Mouse (Mus musculus): ENCODE results near the gene Igtp. TPM values are rescaled to one million over a fixed set of nuclear protein-coding genes. Genes with fewer than 3 reads are reported as not detected.
"Not testable (repeated sequence)": the region's sequence is repeated elsewhere in the genome, so short reads cannot be mapped to it uniquely, and the experiment has no call there.

Gene Igtp
- polyA plus RNA-seq, 1 experiment from 2014 or later: 4.9 TPM

DNA sequence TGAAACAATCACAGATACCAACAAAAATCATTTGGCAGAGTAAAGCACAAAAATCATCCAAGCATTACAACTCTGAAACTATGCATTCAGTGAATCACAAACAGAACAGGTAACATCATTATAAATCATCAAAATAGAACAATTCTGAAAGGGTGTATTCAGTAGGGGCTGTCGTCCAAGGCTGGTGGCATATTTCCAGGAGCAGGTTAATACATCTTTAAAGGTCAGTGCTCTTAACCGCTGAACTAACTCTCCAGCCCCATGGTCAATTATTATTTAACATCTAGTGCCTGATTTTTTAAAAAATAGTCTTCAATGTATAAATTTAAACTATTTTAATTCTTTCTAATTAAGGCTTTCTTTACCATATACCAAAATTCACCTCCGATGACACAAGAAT, 35.2 kb downstream of the Igtp start:
- not testable (repeated sequence) for H3K9ac ChIP-seq; H3K27me3 ChIP-seq (replicated peaks); H3K27ac ChIP-seq; ATAC-seq (ENCODE audit: insufficient read depth, low FRiP score, low read depth); H3K4me3 ChIP-seq (replicated peaks); H3K9me3 ChIP-seq; H3K4me1 ChIP-seq; H3K36me3 ChIP-seq; H3K4me2 ChIP-seq
- WGBS: 72% methylated on average over 3 of the region's 3 CpGs

DNA sequence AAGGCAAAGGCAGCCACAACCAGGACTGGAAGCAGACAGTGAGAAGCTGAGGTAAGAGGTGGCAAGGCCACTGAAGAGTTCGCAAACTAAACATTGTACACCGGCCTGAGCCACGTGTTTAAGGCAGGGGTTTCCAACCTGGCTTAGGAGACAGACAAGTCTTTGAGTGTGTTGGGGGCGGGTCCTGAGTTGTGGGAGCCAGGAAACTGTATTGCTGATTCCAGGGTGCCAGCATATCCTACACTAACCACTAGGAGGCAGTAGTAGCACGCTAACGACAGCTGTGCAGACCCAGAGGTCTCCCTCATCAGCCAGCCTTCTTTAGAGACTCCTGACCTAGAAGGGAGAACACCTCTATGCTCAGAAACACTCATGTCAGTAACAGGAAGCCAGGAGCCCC, 35.8 kb downstream of the Igtp start:
- Histone ChIP-seq H3K36me3 (no peaks in the 10 kb centered on the region), H3K4me1 (peaks cover 7% of the 10 kb centered on the region; the same call in 1 of the 2 replicates), H3K27ac (no peak overlapping the region), H3K4me3 (replicated peaks) (no peak overlapping the region), H3K9me3 (no peaks in the 10 kb centered on the region), H3K4me2 (no peak overlapping the region), H3K27me3 (replicated peaks) (no peaks in the 10 kb centered on the region), H3K9ac (no peak overlapping the region)
- ATAC-seq (ENCODE audit: insufficient read depth, low FRiP score, low read depth): no peak
- 19% methylated on average over 6 of the region's 6 CpGs for WGBS

DNA sequence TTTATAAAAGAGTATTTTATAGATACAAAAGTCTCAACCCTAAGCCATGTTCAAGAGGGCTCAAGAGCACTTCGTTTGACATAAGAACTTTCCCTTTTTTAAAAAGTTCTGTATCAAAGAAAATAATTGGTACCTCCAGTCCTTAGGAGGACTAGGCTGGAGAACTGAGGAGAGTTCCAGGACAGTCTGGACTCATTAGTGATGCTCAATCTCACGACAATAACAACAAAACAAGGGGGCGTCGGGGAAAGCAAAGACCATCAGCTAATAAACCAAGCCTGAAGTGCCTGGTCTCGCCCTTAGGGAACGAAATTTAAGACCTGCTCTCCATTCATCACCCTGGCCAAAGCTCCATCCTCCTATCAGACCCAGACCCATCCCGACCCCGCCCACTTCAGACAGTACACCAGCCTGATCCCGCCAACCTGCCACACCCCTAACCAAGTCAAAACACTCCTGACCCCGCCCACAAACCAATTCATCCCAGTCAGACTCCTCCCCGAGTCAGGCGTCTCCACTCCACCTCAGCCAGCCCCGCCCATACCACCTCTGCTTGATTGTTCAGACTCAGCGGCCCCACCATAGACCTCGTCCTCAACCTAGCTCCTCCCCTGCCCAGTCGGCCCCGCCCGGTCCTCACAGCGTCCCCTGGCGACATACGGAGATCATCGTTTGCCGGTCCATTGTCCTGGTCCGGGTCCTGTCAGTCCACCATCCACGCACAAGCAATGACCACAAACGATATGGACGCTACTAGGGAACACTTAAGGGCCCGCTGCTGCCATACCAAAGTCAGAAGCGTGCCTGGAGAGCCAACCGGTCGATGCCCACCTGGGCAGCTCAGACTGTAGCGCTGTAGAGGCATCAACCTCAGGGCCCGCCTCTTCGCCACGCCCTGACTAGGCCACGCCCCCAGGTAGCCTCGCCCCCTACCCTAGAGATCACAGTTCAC, 39.8 kb downstream of the Igtp start:
- Histone ChIP-seq H3K9me3 (no peaks in the 10 kb centered on the region), H3K27me3 (replicated peaks) (no peaks in the 10 kb centered on the region), H3K9ac (no peak overlapping the region), H3K4me1 (peaks cover 7% of the 10 kb centered on the region; the same call in 1 of the 2 replicates), H3K27ac (no peak overlapping the region), H3K4me2 (peak overlapping the region; percentile 88), H3K4me3 (replicated peaks) (peak overlapping the region; percentile 44), H3K36me3 (no peaks in the 10 kb centered on the region)
- ATAC-seq (ENCODE audit: insufficient read depth, low FRiP score, low read depth): peak; percentile 87
- WGBS: 3% methylated on average over 37 of the region's 37 CpGs

DNA sequence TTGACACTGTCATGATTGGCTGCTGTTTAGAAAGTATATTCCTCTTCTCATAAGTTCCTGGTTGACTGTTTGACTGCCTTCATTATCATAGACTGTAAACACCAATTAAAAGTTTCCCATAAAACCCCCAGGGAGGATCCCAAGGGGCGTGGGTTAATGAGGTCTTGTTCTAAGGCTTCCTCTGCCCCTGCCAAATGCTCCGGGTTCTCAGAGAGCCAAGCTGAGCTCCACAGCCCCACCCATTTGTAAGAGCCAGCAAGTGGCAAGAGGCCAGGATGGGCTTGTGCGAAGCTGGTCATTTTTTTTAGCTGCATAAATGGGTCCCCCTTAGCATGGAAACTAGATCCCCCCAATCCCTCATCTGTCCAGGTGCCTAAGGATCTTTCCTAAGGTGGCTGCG, 47.9 kb downstream of the Igtp start:
- no peak for ATAC-seq (ENCODE audit: insufficient read depth, low FRiP score, low read depth)
- Histone ChIP-seq H3K4me2 (no peak overlapping the region), H3K36me3 (no peaks in the 10 kb centered on the region), H3K27me3 (replicated peaks) (no peaks in the 10 kb centered on the region), H3K9ac (no peak overlapping the region), H3K27ac (no peak overlapping the region), H3K4me1 (no peaks in the 10 kb centered on the region), H3K4me3 (replicated peaks) (no peak overlapping the region), H3K9me3 (no peaks in the 10 kb centered on the region)
- WGBS: 46% methylated on average over 4 of the region's 4 CpGs

DNA sequence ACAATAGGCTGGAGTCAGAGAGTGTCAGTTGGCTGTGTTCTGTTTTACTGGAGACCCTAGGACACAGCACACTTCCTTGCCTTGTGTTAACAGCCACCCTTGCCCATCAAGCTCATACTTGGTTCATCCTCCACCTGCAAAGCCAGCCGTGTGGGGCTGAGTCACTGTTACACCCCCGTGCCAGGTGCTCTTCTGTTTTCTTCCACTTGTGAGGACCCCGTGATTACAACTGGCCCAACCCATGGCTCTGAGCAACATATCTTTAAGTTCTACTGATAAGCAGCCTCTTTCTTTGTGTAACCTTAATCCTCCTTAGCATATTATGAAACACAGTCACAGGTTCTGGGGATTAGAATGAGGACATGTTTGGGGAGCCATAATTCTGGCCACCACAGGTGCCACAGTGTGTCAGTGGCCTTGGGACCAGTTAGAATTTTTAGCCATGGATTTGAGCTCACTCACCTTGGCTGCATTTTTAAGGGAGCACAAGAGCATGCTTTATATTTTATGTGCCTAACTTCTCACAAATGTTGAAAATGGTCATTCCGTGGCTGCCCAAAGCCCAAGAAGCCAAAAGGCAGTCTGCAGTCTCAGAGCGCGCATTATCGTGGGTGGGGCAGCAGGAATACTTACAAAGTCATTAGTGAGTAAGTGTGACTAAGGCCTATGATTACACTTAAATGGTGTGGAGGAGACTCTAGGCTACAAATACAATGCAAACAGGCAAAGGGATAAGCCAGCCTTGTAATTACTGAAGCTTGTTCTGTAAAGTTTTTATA, 50.0 kb downstream of the Igtp start:
- H3K4me3 ChIP-seq (replicated peaks): no peak overlapping the region
- H3K36me3 ChIP-seq: no peaks in the 10 kb centered on the region
- no peaks in the 10 kb centered on the region for H3K27me3 ChIP-seq (replicated peaks)
- H3K9me3 ChIP-seq: no peaks in the 10 kb centered on the region
- H3K9ac ChIP-seq: no peak overlapping the region
- no peaks in the 10 kb centered on the region for H3K4me1 ChIP-seq
- H3K4me2 ChIP-seq: no peak overlapping the region
- 59% methylated on average over 7 of the region's 7 CpGs for WGBS
- no peak overlapping the region for H3K27ac ChIP-seq
- ATAC-seq (ENCODE audit: insufficient read depth, low FRiP score, low read depth): no peak

DNA sequence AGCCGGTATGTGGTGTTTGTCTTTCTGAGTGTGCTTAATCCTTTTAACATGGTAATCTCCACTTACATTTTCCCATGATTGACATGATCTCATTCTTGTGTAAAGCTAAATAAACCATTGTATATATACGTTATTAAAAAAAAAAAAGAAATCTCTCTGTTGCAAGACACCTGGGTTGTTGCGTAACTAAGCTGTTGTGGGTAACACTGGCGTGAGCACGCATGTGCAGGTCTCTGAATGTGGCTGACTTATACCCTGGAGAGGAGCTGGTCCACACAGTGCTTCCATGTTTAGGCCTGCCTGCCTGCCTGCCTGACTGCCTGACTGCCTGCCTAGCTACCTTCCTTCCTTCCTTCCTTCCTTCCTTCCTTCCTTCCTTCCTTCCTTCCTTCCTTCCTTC, 51.2 kb downstream of the Igtp start:
- H3K4me3 ChIP-seq (replicated peaks): no peak overlapping the region
- H3K9me3 ChIP-seq: no peaks in the 10 kb centered on the region
- no peaks in the 10 kb centered on the region for H3K36me3 ChIP-seq
- H3K4me1 ChIP-seq: no peaks in the 10 kb centered on the region
- no peak overlapping the region for H3K9ac ChIP-seq
- no peak overlapping the region for H3K27ac ChIP-seq
- H3K27me3 ChIP-seq (replicated peaks): no peaks in the 10 kb centered on the region
- H3K4me2 ChIP-seq: no peak overlapping the region
- WGBS: 59% methylated on average over 5 of the region's 5 CpGs
- ATAC-seq (ENCODE audit: insufficient read depth, low FRiP score, low read depth): peak; percentile 31; the same call in 1 of the 2 replicates

DNA sequence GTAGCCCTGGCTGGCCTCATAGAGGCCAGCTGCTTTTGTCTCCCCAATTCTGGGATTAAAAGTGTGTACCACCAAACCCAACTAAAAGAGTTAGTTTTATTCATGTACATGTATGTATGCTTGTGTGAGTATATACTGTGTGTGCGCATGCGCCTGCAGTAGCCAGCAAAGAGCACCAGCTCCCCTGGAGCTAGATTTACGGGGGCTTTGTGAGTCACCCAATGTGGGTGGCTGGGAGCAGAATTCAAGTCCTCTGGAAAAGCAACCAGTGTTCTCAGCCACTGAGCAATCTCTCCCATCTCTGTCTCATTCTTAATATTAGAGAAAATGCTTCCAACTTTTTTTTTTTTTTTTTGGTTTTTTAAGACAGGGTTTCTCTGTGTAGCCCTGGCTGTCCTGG, 55.1 kb downstream of the Igtp start:
- Histone ChIP-seq H3K36me3 (no peaks in the 10 kb centered on the region), H3K27ac (no peak overlapping the region), H3K27me3 (replicated peaks) (no peaks in the 10 kb centered on the region), H3K4me1 (no peaks in the 10 kb centered on the region), H3K4me2 (no peak overlapping the region), H3K4me3 (replicated peaks) (no peak overlapping the region), H3K9me3 (no peaks in the 10 kb centered on the region), H3K9ac (no peak overlapping the region)
- no peak for ATAC-seq (ENCODE audit: insufficient read depth, low FRiP score, low read depth)
- WGBS: 92% methylated on average over 3 of the region's 3 CpGs

Other genes starting within 250 kb of the Igtp start
- 25.6 and 27.4 TPM in 2 replicates for gene Larp1, start 190.5 kb upstream of the Igtp start, polyA plus RNA-seq (2015; fragmentation: Nextera tagmentation; extraction: Ambion mirVana)
- 0.12 TPM in 1 of 2 replicates, not detected in the other for gene Gm12248, start 106.4 kb upstream of the Igtp start, polyA plus RNA-seq (2015; fragmentation: Nextera tagmentation; extraction: Ambion mirVana)
- gene Cnot8, start 95.4 kb upstream of the Igtp start, polyA plus RNA-seq (2015; fragmentation: Nextera tagmentation; extraction: Ambion mirVana): 79.8 and 81.6 TPM in 2 replicates
- 18.8 and 19.8 TPM in 2 replicates for gene Gemin5, start 31.0 kb upstream of the Igtp start, polyA plus RNA-seq (2015; fragmentation: Nextera tagmentation; extraction: Ambion mirVana)
- gene Mrpl22, start 27.9 kb upstream of the Igtp start, polyA plus RNA-seq (2015; fragmentation: Nextera tagmentation; extraction: Ambion mirVana): 123 and 134 TPM in 2 replicates
- 3.0 and 3.8 TPM in 2 replicates for gene Irgm2, start 62 bp downstream of the Igtp start, polyA plus RNA-seq (2015; fragmentation: Nextera tagmentation; extraction: Ambion mirVana)
- 0.19 and 0.40 TPM in 2 replicates for gene 4930438A08Rik, start 75.2 kb downstream of the Igtp start, polyA plus RNA-seq (2015; fragmentation: Nextera tagmentation; extraction: Ambion mirVana)
- 26.9 and 27.5 TPM in 2 replicates for gene Zfp692, start 107.5 kb downstream of the Igtp start, polyA plus RNA-seq (2015; fragmentation: Nextera tagmentation; extraction: Ambion mirVana)
- 37.8 and 42.6 TPM in 2 replicates for gene Zfp672, start 130.8 kb downstream of the Igtp start, polyA plus RNA-seq (2015; fragmentation: Nextera tagmentation; extraction: Ambion mirVana)
- 30.7 and 30.8 TPM in 2 replicates for gene Sh3bp5l, start 131.2 kb downstream of the Igtp start, polyA plus RNA-seq (2015; fragmentation: Nextera tagmentation; extraction: Ambion mirVana)
- gene Lypd8, start 179.5 kb downstream of the Igtp start, polyA plus RNA-seq (2015; fragmentation: Nextera tagmentation; extraction: Ambion mirVana): 237 and 326 TPM in 2 replicates
- 0.19 and 0.24 TPM in 2 replicates for gene 1810065E05Rik, start 221.6 kb downstream of the Igtp start, polyA plus RNA-seq (2015; fragmentation: Nextera tagmentation; extraction: Ambion mirVana)
- gene Gm12253, start 233.0 kb downstream of the Igtp start, polyA plus RNA-seq (2015; fragmentation: Nextera tagmentation; extraction: Ambion mirVana): not detected in 2 replicates

All from stomach, embryonic 15.5 days (tissue).